Mouse (Mus musculus) left cerebral cortex, adult 9 months (tissue): ENCODE data around the gene Ppox.
A peak's percentile ranks its signal among the peaks of the same experiment; 100 is the strongest.

ENCODE experiments used
- DNase-seq, 2 experiments: peaks; one replicate each; pipeline ENCODE4 v3.0.0; 2022; ENCODE audit warnings: low spot score in 2 of 2

Ppox gene

GRCm38 (mm10) chr1:171265971-171266744 lies 14.8 kb downstream of the Ppox start:
- no peak for DNase-seq

DNA sequence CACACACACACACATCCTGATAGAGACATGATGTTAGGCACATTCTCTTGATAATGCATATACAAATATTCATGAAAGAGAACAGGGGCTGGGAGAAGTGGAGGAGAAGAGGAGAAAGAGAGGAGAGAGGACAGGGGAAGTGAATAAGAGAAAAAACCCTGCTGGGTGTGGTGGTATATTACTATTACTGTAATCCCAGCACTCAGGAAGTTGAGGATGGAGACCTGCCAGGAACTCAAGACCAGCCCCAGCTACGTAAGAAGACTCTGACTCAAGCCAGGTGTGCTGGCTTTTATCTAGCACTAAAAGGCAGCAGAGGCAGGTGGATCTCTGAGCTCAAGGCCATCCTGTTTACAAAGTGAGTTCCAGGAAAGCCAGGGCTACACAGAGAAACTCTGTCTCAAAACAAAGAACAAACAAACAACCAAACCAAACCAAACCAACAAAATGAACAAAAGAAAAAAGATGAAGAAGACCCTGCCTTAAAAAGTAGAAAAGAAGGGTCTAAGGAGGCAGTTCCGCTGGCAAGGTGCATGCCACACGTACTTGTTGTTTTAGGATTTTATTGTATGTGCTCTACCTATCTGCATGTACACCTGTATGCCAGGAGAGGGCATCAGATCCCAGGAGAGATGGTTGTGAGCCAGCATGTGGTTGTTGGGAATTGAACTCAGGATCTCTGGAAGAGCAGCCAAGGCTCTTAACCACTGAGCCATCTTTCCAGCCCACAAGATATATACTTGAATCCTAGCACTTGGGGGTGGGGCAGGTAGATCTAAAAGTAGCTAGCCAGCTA lies 17.1 kb downstream of the Ppox start:
- DNase-seq: no peak

GRCm38 (mm10) chr1:171263185-171263611 lies 17.8 kb downstream of the Ppox start:
- DNase-seq: peak; percentile 55 to 72

- peak; percentile 78 to 89 for DNase-seq
Measured at GRCm38 (mm10) chr1:171262594-171263130, 18.3 kb downstream of the Ppox start.

GRCm38 (mm10) chr1:171260316-171260715 lies 20.7 kb downstream of the Ppox start:
- no peak for DNase-seq

DNA sequence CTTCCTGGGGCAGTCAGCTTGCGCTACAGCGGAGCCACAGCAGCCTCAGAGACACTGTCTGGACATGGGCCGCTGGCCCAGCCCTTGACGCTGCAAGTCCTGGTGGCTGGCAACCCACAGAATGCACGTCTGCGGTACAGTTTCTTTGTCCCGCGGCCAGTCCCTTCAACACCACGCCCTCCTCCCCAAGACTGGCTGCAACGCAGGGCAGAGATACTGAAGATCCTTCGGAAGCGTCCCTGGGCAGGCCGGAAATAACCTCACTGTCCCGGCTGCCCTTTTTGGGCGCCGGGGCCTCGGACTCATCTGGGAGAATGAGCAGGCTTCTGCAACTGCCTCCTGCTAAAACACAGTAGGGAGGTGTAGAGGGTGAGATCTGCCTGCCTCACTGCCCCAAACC lies 22.1 kb downstream of the Ppox start:
- no peak for DNase-seq

- DNase-seq: no peak
Measured at GRCm38 (mm10) chr1:171257781-171258180, 23.2 kb downstream of the Ppox start.

DNA sequence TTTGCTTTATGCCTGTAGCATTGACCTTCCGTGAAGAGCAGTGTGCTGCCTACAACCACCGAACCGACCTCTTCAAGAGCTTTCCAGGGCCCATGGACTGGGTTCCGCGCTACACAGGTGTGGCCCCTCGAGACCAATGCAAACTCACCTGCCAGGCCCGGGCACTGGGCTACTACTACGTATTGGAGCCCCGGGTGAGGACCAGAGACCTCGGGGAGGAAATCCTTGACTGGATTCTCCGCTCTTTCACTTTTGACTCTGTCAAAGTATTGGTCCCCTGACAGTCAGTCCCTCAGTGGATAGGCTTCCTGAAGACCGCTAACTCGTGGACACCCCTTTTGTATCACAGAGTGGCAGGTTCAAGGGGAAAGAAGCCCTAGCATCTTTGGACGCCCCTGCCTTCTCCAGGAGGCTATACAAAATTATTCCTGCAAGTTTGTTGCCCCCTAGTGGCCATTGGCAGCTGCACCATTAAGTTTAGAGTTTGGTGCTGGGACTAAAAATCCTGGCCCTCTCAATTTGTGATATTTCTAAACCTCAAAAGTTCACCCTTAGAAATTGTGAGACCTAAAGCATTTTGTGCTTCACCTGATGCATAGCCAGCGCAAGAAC lies 23.9 kb downstream of the Ppox start:
- DNase-seq: peak in 1 of 2 experiments; percentile 78

DNA sequence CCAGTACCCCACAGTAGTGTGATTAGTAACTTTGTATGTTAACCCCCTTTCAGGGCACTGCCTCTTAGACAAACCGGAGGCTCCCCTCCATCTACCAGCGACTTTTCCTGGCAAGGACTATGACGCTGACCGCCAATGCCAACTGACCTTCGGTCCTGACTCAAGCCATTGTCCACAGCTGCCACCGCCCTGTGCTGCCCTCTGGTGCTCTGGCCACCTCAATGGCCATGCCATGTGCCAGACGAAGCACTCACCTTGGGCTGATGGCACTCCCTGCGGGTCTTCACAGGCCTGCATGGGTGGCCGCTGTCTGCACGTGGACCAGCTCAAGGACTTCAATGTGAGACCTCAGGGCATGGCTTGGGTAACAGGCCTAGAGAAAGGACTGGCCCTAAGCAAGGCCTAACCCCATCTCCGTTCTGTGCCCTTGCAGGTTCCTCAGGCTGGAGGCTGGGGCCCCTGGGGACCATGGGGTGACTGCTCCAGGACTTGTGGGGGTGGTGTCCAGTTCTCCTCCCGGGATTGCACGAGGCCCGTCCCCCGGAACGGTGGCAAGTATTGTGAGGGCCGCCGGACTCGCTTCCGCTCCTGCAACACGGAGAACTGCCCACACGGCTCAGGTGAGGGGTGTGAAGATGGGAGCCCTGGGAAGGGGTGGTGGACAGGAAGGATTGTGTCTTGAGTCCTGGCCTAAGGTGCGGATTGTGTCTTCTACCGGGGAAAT lies 24.7 kb downstream of the Ppox start:
- DNase-seq: no peak

DNA sequence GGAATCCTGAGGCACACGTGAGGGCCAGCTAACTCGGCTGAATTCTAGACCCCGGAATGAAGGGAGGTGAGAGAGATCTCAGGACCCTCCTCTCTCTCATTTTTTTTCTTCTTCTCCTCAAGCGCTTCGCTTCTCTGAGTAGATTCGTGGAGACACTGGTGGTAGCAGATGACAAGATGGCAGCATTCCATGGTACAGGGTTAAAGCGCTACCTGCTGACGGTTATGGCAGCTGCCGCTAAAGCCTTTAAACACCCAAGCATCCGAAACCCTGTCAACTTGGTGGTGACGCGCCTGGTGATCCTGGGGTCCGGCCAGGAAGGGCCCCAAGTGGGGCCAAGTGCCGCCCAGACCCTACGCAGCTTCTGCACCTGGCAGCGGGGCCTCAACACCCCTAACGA lies 28.6 kb downstream of the Ppox start:
- DNase-seq: no peak

DNA sequence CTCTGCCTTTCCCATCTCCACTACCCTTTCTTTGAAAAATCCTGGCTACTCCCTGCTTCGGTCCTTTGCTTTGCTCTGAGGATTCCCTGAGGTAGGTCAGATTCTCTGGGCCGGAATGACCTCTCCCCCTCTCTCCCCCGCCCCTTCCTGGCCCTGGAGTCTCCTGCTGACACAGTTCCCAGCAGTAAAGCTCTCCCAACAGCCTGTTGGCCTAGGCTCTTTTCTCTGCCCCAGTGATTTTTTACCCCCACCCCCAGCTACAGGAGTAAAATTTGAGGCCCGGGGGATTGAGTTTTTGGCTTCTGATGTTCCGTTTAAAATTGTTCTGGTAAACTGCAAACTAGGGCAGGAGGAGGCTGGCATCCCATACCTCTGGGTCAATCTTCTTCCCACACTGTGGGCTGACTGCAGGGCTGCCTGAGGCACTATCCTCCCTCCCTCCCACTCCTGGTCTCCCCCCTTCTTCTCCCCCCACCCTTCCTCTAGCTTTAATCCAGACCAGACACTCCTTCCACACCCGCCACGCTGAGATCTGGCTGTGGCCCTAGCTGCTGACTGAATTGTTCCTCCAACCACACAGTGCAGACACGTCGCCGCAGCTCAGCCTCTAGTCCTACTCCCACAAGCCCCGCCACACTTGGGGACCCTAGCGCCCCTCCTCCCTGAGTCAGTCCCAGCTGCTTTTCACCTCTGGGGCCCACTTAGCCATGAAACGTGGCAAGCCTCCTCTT lies 29.2 kb downstream of the Ppox start:
- DNase-seq: no peak

- no peak for DNase-seq
Measured at GRCm38 (mm10) chr1:171250680-171251593, 30.0 kb downstream of the Ppox start, which contains the start of gene Ndufs2. Gene Ndufs2 (minus strand): TSS chr1:171251388.

DNA sequence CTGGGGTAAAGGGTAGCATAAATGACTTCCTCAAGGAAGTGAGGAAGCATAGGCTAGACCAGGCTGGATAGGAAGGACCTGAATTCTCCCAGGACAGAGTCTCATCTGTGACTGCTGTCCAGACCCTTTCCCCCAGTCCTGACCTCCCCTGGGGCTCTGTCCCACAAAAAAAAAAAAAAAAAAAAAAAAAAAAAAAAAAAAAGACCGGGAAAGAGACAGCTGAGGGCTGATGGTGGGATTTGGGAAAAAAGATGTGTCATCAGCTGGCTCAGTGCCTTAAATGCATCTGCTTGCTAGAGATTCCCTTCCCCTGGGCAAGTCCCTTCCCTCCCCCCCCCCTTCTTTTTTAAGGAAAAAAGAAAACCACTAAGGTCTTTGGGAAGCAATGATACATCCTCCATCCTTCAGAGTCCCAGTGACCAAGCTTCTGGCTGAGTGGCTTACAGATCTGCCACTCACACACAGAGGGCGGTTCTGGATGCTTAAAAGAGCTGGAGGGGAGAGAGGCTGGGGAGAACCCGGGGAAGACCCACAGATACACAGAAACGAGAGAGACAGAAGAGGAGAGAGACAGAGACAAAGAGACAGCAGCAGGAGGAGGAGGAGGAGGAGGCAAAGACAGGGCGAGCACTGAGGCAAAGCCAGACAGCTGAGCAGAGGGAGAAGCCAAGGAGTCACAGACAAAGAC lies 30.9 kb downstream of the Ppox start, which contains the start of gene Adamts4:
Adamts4 (plus strand) TSS at position 509 of the 688 bp plus-strand sequence.
- DNase-seq: peak in 1 of 2 experiments; percentile 66

- DNase-seq: no peak
Measured at GRCm38 (mm10) chr1:171248386-171249226, 32.4 kb downstream of the Ppox start.

DNA sequence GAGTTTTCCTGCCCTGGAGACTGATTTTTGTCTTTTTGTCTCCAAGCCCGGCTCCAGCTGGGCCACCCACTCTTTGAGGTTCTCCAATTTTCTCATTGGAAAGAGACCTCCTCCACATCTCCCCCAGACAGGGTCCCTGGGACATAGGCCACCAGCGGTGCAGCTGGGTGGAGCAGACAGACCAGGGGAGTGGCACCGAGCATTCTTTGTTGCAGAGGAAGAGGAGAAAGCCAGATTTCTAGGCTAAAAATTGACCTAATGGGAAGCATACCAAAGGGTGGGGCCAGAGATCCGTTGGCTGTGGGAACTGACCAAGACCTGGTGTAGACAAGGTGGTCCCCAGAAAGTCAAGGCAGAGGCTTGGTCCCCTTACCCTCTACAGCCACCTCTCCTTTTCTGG lies 33.1 kb downstream of the Ppox start:
- no peak for DNase-seq

DNA sequence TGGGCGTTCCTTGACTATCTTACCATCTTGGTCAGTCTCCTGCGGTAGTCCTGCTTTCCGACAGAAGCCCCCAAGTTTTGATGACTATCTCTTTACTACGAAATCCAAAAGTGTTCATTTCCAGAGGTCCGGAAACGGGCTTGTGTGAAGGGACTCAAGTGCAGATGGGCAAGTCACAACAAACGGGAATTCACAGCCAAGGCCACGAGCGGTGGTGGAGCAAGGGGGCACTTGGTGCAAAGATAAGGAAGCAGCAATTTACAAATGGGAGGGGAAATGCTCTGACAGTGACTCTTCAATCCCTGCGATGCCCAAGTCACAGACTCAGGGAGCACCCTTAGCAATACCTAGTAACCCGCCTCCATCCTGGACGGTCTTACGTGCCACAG lies 33.5 kb downstream of the Ppox start:
- no peak for DNase-seq

GRCm38 (mm10) chr1:171246709-171247452 lies 34.1 kb downstream of the Ppox start:
- DNase-seq: peak; percentile 97 to 99
